In the genomic region with DNA sequence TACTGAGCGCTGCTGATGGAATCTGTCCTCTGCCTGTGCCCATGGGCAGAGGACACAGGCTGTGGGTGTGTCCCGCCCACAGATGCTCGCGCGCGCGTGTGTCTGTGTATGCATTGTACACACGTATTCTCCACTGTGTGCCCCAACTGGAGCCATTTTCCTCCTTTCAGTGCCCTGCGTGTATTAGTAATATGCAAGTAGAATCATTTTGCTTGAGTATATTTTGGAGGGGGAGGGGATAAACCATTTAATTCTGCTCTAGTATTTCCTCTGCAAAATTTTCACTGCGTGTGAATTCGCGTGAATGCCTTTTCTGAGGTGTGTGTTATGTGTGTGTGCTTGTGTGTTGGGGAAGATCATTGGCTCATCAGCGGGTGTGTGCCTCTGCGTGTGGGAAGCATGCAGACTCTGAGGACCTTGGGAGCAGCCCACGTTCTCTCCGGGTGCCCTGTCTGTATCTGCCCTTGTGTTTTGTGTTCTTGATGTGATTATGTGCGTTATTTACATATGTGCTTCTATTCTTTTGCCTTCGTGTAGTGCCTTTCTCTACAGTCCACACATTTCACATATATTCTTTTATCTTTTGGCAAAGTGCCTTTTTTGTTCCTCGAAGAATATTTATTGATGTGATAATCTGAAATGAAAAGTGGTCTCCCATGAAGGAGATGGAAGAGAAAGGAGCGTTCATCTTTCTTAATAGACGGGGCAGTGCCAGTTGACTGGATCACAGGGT, we compare ENCODE assay signal across 8 mouse cellular contexts.
DNase-seq lines count a peak whose midpoint lies in the region; ATAC-seq lines count a peak whose summit lies in the region.

No protein-coding gene starts in this region.

- 2% methylated on average over 21 of the region's 21 CpGs for WGBS in hindbrain, embryonic 13.5 days
- WGBS in neural tube, embryonic 13.5 days: under 1% methylated on average over 21 of the region's 21 CpGs

- 0 out of 2 replicates have a peak, but pooled peaks cover 6% of the 10 kb centered on the region for H3K27me3 ChIP-seq in hindbrain, embryonic 13.5 days
- no peaks in the 10 kb centered on the region for H3K27me3 ChIP-seq in neural tube, embryonic 13.5 days

- H3K4me3 ChIP-seq in hindbrain, embryonic 13.5 days: peak overlapping the region; percentile 50
- H3K4me3 ChIP-seq in neural tube, embryonic 13.5 days: peak overlapping the region; percentile 51

- H3K9ac ChIP-seq in hindbrain, embryonic 13.5 days: peak overlapping the region; percentile 81
- peak overlapping the region; percentile 82 for H3K9ac ChIP-seq in neural tube, embryonic 13.5 days

- H3K36me3 ChIP-seq in hindbrain, embryonic 13.5 days: no peaks in the 10 kb centered on the region
- no peaks in the 10 kb centered on the region for H3K36me3 ChIP-seq in neural tube, embryonic 13.5 days

- H3K27ac ChIP-seq in hindbrain, embryonic 13.5 days: peak overlapping the region; percentile 99
- peak overlapping the region; percentile 99 for H3K27ac ChIP-seq in neural tube, embryonic 13.5 days (replicated peaks)

- H3K4me2 ChIP-seq in hindbrain, embryonic 13.5 days: peak overlapping the region; percentile 67
- H3K4me2 ChIP-seq in neural tube, embryonic 13.5 days: peak overlapping the region; percentile 71

- peak; percentile 19 for DNase-seq in thymus, postnatal 4 days
- DNase-seq in thymus, postnatal 10 days (ENCODE audit: low spot score in 2 of 2): no peak
- DNase-seq in embryo, embryonic 9.5 days (ENCODE audit: extremely low spot score): peak; percentile 34
- DNase-seq in left cerebral cortex, adult 8-10 months (ENCODE audit: low spot score in 2 of 2): peak; percentile 50 to 62
- DNase-seq in urinary bladder, adult 18-20 months (ENCODE audit: low spot score in 2 of 2): no peak
- no peak for DNase-seq in natural killer cell, adult 2 months (ENCODE audit: low spot score in 2 of 2)

- ATAC-seq in hindbrain, embryonic 13.5 days (ENCODE audit: low FRiP score): peak; percentile 38
- peak; percentile 50 for ATAC-seq in neural tube, embryonic 13.5 days (ENCODE audit: low read depth)

- no peaks in the 10 kb centered on the region for H3K9me3 ChIP-seq in hindbrain, embryonic 13.5 days
- no peaks in the 10 kb centered on the region for H3K9me3 ChIP-seq in neural tube, embryonic 13.5 days

- H3K4me1 ChIP-seq in hindbrain, embryonic 13.5 days (replicated peaks): peaks cover 57% of the 10 kb centered on the region
- peaks cover 72% of the 10 kb centered on the region for H3K4me1 ChIP-seq in neural tube, embryonic 13.5 days (replicated peaks)

Comparison
In these comparisons a context has a peak if more than half of its experiments do, and no peak if none do; other contexts are left out.
1. DNase-seq: peak in thymus, postnatal 4 days (single experiment), embryo, embryonic 9.5 days (single experiment) and left cerebral cortex, adult 8-10 months (2 of 2); none in thymus, postnatal 10 days (0 of 2), urinary bladder, adult 18-20 months (0 of 2) and natural killer cell, adult 2 months (0 of 2).